Mouse (Mus musculus) heart, adult 9 months (tissue): Measurements from ENCODE around the gene Foxa2.

Experiments
- DNase-seq, 2 experiments: peaks; one replicate each; pipeline ENCODE4 v3.0.0; 2022; ENCODE audit warnings: low spot score in 2 of 2

Gene Foxa2

GRCm38 (mm10) chr2:148046799-148047165, at the start of gene Foxa2:
Foxa2 (minus strand) TSS chr2:148046969.
- no peak for DNase-seq

- DNase-seq: no peak
Observed at GRCm38 (mm10) chr2:148092089-148092488, 45.3 kb upstream of the Foxa2 start.

- DNase-seq: no peak
Observed at GRCm38 (mm10) chr2:148091657-148092056, 44.9 kb upstream of the Foxa2 start.

DNA sequence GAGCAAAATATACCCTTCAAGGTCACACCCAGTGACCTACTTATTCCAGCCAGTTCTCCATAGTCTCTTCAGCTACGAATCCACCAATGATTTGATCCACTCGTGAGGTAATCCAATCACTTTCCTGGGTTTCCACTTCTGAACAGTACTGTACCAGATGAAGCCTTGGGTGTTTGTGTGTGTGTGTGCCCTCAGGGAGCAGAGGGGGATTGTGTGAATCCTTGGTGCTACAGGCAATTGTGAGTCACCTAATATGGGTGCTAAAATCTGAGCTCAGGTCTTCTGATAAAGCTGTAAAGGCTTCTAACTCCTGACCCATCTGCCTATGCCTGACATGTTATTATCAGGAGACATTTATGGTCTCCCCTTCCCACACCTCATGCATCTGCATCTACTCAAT, 43.3 kb upstream of the Foxa2 start:
- no peak for DNase-seq

DNA sequence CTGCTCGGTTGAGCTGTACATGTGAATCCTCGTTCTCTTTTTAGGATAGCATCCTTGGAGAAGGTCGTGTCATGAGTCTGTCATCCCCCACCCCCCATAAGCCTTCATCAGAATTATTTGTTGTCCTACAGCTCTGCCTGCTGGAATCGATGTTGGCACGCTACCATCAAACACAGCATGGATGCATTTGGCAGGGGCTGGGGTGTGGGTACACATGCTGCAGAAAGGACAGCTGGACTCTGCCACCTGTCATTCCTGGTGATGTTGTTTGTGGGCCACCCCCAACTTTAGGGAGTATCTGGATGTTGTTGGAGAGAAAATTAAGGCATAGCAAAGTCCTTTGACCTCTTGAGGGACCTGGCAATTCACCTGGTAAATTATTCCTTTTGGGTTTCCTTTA, 38.8 kb upstream of the Foxa2 start:
- DNase-seq: no peak

DNA sequence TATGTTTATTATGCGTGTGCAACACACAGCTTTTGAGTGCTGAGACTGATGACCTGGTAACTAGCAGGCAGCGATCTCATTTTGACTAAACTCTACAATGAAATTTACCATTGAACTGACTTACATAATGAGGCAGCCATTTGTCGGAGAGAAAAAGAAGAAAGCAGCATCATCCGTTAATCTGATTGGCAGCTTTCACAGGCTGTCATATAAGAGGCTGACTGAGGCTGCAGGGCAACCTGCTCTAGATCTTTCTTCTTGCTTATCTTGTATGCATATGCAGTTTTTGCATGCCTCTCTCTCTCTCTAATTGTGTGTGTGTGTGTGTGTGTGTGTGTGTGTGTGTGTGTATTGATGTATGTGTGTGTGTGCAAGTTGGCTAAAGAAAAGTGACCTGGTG, 38.4 kb upstream of the Foxa2 start:
- DNase-seq: no peak

DNA sequence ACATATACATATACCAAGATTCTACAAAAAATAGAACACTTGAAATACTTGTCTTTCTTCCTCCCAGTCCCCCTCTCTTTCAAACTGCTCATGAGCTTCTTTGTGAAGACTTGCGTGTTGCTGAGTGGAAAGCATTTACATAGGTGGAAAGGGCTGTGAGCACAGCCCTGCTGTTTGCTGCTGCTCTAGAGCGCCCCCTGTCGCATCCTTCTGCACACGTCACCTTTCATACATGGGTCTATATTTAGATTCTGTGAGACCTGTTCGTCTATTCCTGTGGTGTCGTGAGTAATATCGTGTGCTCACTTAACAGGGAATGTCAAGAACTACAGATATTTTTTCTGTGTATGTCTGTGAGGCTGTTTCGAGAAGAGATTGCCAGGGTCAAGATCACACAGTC, 35.5 kb upstream of the Foxa2 start:
- peak; percentile 5 to 28 for DNase-seq

DNA sequence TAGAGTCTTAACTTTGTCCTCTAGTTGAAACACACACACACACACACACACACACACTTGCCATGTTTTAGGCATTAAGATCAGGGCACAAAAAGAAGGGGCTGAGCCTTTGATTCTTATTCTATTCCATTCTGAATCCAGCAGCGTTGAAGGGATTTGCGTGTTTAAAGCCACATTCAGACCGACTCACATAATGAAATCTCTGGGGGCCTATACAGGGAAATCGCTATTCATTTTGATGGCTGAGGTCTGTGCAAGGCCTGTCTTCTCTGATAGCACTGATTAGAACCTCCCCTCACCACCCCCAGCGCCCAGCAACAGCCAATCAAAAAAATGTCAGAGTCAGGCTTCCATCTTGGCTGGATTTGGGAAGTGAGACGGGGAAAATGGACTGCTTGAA, 13.9 kb upstream of the Foxa2 start:
- no peak for DNase-seq

DNA sequence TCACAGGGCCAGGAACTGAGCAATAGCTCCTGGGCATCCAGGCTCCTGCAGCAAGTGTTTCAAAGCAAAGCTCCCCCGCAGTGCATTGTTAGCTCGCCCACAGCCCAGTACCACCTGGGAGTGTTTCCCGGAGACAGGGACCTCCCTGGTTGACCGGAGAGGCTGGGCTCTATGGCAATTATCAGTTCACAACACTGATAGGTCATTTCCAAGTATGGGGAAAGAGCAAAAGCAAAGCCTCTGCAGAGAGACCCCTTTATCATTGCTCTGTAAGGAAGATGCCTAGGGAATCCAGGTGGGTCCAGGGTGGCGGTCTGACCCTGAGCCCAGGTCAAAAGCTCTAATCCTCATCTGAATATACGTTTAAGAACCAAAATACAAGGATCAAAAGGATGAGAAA, 6.6 kb upstream of the Foxa2 start:
- no peak for DNase-seq

GRCm38 (mm10) chr2:148048484-148049129, 1.8 kb upstream of the Foxa2 start:
- DNase-seq: peak; percentile 25 to 39

GRCm38 (mm10) chr2:148047611-148048010, 842 bp upstream of the Foxa2 start:
- DNase-seq: no peak

GRCm38 (mm10) chr2:148045937-148046798, 601 bp downstream of the Foxa2 start:
- DNase-seq: no peak

DNA sequence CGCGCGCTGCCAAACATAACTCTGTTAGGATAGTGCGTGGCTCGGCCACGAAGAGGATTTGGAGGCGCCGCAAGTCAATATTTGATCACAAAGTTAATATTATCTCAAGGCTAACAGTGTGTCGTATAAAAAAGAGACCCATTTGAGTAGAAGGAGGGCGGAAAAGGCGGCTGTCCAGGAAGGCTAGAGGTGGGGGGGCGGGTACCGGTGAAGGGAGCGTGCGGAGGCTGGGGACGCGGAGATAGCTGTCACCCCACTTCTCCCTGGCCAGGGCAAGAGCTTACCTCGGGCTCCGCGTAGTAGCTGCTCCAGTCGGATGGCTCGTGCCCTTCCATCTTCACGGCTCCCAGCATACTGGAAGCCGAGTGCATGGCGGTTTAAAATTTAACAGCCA, 1.2 kb downstream of the Foxa2 start:
- no peak for DNase-seq

DNA sequence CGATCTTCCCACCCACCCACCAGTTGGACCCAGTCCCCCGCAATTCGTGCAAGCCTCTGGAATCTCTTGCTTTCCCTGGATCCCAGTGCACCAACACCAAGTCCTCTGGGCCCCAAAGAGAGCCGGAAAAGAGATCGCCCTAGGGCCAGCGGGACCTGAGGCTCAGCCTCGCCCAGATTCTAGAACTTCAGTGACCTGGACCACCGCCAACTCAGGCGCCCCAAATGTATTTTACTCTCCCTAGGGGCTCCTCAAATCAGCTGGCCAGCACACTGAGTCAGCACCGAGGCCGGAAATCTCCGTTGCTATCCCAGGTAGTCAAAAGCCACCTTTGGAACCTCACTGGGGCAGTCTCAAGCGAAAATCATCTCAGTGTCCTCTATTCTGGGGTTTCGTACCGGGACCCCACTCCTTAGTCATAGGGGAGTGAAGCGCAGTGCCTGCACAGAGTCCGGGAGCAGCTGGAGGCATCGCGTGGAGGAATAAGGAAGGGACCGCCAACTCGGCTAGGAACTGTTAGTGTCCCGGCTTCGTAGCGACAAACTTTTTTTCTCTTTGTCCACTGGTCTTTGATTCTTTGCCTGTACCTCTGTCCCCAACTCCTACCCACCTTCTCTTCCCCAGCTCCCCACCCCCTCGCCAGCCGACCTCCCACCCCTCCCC, 1.8 kb downstream of the Foxa2 start:
- no peak for DNase-seq

DNA sequence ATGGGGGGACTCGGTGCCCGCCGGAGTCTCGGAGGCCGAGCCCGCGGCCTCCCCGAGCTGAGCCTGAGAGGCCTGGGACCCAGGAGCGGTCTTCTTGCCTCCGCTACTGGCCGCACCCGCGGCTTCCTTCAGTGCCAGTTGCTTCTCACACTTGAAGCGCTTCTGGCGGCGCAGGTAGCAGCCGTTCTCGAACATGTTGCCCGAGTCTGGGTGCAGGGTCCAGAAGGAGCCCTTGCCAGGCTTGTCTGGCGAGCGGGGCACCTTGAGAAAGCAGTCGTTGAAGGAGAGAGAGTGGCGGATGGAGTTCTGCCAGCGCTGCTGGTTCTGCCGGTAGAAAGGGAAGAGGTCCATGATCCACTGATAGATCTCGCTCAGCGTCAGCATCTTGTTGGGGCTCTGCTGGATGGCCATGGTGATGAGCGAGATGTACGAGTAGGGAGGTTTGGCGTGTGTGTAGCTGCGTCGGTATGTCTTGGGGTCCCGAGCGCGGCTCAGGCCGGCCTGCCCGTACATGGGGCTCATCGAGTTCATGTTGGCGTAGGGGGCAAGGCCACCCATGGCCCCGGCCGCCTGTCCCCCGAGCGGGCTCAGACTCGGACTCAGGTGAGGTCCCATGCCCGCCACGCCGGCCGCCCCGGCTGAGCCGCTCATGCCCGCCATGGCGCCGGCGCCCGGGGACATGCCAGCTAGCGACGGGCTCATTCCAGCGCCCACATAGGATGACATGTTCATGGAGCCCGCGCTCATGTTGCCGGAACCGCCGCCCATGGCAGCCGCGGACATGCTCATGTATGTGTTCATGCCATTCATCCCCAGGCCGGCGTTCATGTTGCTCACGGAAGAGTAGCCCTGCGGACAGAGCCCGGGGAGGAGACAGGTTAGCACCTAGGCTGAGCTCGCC, 2.5 kb downstream of the Foxa2 start:
- no peak for DNase-seq

DNA sequence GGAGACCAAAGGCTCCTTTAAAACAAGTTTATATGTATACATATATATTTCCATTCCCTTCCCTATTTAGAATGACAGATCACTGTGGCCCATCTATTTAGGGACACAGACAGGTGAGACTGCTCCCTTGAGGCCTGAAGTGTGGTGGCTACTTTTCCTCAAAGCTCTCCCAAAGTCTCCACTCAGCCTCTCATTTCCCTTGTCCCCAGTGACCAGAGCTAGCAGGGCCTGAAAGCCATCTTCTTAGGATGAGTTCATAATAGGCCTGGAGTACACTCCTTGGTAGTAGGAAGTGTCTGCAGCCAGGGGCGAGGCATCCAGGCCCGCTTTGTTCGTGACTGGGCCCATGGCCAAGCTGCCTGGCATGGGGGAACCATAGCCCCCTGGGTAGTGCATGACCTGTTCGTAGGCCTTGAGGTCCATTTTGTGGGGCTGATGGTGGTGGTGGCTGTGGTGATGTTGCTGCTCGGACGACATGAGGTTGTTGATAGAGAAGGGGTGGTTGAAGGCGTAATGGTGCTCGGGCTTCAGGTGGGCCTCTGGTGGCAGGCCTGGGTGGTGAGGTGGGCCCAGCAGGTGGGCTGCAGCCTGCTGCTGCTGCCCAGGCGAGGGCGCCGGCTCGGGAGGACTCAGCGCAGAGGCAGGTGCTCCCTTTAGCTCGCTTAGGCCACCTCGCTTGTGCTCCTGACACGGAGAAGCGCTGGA, 3.3 kb downstream of the Foxa2 start:
- DNase-seq: no peak

DNA sequence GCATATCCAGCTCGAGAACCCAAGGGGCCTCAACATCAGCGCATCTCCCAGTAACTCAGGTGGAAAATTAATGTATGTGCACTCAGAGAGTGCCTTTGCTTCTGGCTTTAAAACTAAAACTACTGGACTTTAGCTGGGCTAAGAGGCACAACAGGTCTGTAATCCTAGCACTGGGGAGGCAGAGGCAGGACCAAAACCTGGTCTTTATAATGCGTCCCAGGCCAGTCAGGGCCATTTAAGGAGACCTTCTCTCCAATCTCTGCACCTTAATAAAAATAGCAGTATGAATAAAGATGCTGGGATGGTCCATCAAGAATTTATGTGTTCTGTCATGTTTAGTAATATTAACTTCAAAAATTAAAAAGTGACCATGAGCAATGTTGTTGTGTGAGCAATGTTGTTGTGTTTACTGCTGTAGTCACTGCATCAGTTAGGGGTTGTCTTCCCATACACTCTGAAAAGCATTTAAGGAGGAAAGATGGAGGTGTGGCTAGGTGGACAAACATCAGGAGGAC, 4.6 kb downstream of the Foxa2 start:
- no peak for DNase-seq

- no peak for DNase-seq
Observed at GRCm38 (mm10) chr2:148041381-148041780, 5.4 kb downstream of the Foxa2 start.

DNA sequence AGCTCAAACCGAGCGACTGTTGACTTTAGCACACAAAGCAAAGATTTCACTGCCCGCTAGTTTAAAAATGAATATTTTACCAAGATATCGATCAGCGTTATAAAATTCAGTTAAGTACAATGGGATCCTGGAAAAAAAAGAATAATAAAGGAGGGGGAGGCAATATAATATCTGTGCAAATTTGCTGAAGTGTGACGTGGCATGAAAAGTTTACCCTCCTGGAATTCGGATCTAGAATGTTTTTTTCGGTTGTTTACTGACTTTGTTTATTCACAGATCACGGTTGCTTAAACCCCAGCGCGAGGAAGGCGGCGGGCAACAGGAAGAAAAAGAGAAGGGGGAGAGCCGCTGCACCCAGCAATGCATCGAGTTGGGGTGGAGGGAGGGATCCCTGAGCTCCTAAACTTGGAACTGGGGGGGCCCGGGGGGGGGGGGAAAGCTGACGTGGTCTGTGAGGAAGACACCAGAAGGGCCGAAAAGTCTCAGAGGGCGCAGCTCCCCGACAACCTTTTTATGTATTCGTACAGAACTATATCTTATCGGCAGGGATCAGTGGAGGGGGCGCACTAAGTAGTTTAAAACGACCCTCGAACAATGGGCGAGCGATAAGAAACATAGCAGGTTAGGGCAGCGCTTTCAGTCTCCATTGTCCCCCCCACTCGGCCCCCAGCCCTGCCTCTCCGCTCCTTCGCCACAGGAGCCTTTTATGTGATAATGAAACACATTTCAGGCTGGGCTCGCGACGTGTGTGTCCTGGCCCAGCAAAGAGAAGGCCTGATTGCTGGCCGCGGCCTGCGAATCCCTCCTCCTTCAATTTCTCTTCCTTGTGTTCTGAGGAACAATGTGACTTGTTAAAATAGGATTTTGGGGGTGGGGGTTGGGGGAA, 6.3 kb downstream of the Foxa2 start:
- no peak for DNase-seq
